Mouse (Mus musculus): ENCODE data around the gene Mmab.

Gene Mmab

DNA sequence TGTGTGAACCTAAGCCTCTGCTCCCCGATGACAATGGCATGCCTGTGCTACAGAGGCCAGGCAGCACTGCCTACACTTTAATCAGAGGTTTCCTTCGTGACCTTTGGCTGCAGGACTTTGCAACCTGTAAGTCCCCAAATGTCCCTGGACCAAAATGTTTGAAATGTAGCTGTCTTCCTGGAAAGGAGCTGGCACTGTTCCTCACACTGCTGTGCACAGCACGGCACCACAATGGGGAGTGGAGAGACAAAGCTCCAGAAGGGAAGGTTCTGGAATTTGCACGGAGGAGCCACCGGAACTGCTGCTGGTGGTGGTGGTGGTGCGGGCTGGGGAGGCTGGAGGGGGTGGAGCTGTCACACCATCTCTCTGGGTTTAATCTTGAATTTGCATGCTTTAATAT, 17.1 kb downstream of the Mmab start:
- no peak for DNase-seq

DNA sequence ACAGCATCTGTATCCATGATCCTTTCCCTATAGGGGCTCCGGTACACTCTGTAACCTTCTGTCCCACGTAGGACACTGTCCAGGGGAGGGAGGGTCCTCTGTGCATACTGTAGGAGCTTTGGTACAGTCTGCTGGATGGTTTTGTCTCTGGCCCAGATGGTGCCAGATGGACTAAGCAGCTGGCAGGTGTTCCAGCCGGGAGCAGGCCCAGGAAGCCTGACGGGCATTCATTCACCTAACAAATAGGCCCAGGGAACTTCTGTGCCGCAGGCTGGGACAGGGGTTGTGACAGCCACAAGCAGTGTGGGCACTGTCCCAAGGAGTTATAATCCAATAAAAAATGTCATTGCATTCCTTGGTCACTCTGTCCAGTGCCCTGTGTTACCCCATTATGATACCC, 19.9 kb downstream of the Mmab start:
- DNase-seq, result no peak

DNA sequence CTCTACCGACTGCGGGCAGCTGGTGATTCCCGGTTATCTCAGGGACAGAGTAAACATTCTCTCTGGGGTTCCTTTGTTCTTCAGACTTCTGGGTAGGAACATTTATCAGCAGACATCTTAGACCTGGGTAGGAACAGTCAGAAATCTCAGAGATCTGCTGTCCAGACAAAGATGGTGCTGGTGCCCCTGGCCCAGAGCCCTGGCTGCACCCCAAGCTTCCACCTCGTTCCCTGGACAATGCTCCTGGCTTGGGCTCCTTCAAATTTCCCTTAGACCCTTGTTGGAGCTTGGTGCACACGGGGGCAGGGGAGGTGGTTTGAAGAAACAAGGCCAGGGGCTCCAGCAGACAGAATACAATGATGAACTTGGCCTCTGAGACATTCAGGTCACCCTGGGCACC, 21.3 kb downstream of the Mmab start:
- DNase-seq, result no peak

DNA sequence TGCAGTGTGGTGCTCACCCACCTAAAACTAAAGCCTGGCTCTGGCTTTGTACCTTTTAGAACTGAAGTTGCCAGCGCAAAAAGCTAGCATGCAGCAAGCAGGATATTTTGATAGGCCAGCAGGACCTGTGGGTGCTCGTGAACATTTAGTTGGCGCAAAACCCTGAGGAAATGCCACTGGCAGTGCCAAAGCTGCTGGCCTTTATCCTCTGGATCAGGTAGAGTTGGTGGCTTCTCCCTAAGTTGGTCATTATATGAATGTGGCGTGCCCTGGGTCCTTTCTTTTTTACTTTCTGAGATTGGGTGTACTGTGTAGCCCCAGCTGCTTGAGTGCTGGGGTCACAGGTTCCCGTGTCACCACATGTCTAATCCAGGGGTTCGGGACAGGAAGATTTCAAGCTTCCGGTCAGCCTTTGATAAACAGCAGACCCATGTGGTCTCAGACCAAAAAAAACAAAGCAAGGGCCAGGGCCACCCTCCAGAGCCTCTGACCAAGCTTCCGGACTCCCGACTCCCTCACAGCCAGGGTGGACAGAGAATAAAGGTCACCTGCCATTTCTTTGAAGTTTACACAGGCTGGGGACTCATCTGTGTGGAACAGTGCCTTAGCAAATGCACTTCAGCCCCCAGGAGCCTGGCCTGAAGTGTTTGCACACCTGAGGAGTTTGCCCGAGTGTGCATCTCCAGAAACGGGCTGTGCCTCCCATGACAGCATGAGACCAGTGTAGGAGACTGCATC, 22.1 kb downstream of the Mmab start:
- DNase-seq, result no peak

DNA sequence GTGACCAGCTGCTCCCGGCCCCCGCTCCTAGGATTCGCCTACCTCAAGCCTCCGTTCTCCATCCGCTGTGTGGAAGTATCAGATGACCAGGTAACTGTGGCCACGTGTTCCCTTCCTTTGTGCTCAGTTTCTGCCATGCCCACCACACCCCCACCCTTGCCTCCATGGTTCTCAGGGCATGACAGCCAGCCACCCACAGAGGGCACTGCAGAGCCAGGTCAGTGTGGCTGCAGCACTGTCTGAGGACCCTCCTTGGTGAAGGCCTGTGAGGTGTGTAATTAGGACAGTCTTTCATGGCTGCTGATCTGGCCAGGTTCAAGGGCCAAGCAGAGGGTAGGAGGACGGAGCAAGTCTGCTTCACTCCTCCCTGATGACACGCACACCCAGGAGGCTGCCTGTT, 25.3 kb downstream of the Mmab start:
- DNase-seq, result peak; percentile 11

DNA sequence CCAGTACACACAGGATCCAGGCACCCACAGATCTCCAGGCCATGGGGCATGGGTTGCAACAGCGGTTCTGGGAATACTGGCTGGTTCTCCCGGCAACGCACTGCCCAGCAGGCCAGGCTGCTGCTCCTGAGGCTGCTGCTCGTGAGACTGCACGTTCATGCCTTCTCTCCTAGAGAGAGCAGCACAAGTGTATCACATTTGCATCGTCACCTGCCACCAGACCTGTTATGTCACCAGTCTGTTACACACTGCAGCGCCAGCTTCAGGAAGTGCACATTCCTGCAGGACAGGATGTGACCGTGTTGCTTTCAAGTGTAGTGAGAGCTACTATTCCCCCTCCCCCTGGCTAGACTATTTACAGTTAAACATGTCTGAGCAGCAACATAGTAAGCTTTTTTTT, 27.0 kb downstream of the Mmab start:
- DNase-seq, result no peak

DNA sequence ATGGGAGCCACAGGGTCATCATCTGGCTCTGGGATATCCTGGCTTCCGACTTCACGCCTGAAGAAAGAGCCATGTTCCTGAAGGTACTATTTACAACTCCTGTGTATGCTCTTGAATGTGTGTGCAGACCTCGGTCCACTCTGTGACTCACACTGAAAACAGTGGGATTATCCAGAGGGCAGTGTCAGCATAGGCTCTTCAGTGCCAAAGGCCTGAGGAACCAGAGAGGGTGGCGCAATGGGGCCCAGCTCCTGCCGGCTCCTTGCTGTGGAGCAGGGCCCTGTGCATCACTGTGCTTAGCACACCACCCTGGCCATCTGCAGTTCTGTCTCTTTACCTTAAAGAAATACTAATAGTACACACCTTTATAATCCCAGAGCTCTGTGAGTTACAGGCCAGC, 28.3 kb downstream of the Mmab start:
- DNase-seq, result no peak

DNA sequence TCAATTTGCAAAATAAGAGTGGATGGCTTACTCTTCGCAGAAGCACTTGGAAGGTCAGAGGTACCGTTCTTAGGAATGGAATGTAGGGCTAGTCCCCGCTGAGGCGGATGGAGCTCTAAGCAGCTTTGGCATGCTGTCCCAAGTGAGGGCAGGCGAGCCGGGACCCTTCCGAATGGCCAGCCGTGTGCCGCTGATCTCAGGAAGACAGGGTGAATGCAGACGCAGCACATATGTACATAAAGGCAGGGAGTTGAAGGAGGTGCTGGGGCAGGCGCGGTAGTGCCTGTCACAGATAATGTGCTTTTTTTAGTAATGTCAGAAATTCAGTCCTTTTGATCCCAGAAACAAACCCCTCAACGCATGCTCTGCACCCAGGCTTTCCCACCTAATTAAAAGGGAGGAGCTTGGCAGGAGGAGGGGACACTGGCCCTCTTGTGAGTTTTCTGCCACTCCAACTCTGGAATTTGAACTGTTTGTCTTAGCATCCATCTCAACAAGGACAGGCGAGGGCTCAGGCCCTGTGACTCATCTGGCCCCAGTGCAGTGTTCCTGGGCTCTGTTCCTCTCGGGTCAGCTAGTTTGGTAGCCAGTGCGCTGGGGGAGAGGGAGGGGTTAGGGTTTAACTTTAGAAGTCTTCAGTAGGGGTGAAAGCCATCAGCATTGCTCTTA, 30.7 kb downstream of the Mmab start:
- DNase-seq, result no peak

DNA sequence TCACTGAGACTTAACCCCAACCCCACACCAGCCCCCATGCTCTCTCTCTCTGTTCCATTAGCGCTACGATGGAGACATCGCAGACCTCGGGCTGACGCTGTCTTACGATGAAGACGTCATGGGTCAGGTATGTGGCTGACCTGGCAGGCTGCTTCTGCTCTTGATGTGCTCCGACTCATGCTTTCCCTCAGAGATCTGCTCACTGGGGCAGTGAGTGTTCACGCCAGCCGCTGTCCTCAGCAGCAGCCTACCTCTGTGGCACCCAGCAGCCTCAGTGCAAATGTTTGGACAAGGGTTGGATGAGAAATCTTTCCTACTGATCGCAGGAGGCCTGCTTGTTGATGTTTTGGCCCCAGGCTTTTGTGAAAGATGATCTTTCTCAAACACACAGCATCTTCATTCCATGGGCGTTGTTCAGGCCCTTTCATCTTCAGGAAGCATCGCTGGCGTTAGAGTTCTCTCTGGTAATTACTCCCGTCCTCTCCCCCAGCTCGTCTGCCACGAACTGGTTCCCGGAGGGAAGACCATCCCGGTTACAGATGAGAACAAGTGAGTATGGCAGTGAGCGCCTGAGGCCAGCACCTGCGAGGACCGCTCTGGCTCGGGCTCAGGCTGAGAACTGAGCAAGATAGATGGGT, 31.4 kb downstream of the Mmab start:
- DNase-seq, result no peak

DNA sequence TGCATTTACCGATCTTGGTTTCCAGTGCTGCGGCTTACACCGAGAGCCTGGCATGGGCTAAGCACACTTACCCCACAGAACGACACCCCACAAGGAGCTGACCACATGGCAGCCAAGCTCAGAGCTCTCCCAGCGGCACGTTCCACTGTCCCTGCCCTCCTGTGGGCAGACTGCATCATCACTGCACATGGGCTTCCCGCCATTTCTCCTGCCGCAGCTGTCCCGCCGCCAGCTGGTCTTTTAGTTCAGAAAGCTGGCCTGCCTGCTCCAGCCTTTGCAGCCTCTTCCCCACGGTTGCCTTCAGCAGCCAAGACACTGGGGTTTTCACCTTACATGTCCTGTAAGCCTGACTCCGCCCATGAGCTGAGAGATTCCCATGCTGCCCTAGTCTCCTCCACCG, 33.4 kb downstream of the Mmab start:
- no peak for DNase-seq

DNA sequence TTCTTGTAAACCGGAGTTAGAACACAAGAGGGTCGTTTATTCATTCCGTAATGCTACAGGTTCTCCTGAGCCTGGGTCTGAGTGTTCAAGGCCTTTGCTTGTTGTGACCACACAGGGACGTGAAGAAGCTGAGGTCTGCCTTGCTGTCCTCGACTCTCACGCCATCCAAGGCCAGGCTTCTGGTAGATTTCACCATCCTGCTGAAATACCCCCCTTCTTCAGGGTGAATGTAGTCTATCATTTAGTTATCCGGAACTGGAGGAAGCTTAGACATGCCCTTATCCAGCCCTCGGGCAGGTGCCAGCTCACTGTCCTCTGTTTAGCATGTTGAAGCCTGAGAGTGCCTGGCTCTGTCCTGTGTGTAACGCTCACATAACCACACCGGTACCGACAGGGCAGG, 35.0 kb downstream of the Mmab start:
- no peak for DNase-seq

DNA sequence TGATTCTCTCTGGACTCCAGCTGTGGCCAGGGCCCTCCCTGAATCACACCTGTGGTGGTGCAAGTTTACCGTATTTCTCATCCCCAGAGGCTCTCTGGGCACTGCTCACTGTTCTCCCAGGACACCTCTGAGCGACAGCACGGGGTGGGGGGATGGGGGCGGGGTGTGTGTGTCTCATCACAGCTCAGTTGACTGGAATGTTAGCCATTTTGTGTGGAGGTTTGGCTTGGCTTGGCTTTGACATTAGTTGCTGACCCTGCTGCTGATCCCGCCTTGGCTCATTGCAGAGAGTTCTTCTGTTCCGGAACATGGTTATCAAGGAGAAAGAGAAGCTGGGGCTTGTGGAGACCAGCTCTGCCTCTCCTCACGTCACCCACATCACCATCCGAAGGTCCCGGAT, 36.0 kb downstream of the Mmab start:
- DNase-seq, result no peak

DNA sequence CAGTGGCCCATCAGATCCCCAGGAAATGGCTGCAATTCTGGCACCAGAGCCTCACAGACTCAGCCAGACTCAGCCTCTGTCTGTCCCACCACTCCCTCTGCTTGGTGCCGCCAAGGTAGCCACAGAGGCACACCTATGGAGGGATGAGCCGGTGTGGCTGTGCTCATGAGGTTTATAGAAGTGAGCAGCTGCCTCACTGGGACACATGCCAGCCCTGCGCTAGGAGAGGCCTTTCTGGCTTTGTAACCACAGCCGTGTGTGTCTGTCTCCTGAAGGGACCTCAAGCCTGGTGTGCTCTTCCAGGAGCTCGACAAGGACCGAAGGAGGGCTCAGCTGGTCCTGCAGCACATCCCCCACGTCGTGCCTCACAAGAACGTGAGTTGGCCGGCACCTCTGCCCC, 36.6 kb downstream of the Mmab start:
- DNase-seq, result no peak

DNA sequence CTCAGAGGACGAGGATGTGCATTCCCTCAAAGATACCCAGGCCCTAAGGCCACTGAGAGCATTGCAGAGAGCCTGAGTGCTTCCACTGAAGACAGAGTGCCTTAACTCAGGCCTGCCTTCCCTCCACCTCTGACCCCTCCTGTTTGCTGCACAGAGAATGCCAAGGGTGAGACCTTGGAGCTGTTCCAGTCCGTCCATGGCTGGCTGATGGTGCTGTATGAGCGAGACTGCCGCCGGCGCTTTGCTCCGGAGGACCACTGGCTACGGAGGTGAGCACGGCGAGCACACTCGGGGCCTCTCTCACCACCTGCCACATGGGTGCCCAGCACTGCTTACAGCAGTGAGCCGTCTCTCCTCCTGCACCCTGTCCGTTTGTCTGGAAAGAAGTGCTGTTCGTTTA, 37.3 kb downstream of the Mmab start:
- DNase-seq, result no peak

DNA sequence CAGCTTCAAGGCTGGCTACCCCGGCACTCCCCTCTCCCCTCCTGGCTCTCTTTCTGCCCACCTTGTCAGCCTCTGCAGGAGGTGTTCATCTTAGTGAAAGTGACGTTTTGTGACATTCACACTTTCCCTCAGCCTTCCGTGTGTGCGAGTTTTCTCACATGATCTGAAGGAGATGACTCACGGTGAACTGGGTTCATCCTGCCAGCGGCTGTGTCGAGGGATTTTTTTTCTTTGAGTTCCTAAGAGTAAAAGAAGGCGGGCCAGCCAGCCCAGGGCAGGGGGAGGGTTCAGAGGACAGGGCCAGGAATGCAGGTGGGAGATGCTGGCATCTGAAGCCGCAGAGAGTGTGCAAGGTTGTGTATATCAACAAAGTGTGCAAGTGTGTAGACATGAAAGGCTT, 50.7 kb downstream of the Mmab start:
- no peak for DNase-seq

DNA sequence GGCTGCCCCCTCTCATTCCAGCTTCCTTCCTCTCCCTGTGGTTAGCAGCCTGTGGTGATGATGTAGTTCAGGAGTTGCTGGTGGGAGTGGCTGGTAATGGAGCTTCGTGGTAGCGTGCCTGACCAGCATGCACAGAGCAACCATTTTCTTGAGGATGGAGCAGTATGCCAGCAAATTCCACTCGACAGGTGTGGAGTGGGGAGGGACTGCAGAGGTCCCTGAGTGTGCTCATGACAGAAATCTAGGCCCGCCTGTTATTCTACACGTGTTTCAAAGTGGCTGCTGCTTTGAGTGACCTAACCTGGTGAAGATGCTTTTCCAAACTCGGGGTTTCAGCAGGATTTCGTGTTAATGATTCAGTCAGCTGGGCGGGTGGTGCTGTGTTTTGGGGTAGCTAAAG, 59.4 kb downstream of the Mmab start:
- DNase-seq, result no peak

DNA sequence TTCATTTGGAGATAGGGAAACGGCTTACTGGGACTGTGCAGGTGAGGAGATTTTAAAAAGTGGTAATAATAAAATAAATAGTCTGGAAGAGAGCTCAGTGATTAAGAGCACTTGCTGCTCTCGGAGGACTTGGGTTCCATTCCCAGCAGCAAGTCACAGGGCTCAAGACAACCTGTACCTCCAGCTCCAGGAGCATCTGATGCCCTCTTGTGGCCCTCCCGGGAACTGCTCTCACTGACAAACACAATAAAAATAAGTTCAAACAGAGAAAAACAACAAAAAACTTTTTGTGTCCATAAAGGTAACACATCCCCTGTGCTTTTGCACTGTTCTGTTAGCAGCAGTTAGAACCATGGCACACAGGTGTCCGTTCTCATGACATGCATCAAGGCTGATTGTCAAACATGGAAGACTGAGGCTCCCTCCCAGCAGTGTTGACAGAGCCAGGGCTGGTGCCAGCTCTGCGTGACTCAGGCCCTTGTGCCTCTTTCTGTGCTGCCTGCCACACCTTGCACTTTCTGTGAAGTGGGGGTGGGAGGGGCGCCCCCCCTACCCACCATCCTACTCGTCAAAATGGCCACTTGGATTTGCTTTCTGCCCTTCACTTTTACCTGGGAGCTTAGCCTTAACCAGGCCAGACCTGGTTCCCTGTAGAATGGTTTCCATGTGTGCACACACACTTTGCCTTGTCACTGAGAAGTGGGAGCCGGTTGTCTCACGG, 60.5 kb downstream of the Mmab start:
- DNase-seq, result peak; percentile 65

Data from thymus, postnatal 25 days (tissue).